Mouse (Mus musculus) Patski (cell line): ENCODE data around the gene Sdc1. TPM values are rescaled to one million over a fixed set of nuclear protein-coding genes. Genes with fewer than 3 reads are reported as not detected.

Source experiments
- ATAC-seq: fragments of 100-300 bp; one replicate; pipeline ENCODE4 v1.8.0; 2021
- CTCF ChIA-PET: fragments of 350-600 bp; sonication (Branson Sonifier 250); formaldehyde crosslinking; loops from one replicate; lab custom pipeline; 2022; ENCODE audit warnings: inconsistent platforms; lab: Charles Lee
- POLR2A ChIA-PET: fragments of 350-600 bp; sonication (Branson Sonifier 250); formaldehyde crosslinking; loops from one replicate; lab custom pipeline; 2022; ENCODE audit warnings: antibody characterized with exemption, inconsistent platforms; lab: Charles Lee
- DNase-seq: peaks from one replicate; pipeline ENCODE4 v3.0.0-alpha.2; 2011; ENCODE audit warnings: low read depth, low spot score
- H3K27me3 ChIP-seq: fragments of 371-371 bp; one replicate; pipeline ENCODE4 v1.5.1; 2021
- CTCF ChIP-seq: fragments of 100-300 bp; IDR thresholded peaks from one replicate; pipeline ENCODE4 v1.5.1; 2021
- in situ Hi-C: fragments of 300-500 bp; cut with MboI; formaldehyde crosslinking; loops from 3 replicates; pipeline ENCODE4 v1.11.1; 2018; ENCODE audit warnings: low pct_unique_long_range_greater_than_20kb, mixed read lengths
- polyA plus RNA-seq: library from polyadenylated mRNA; unstranded; gene quantifications from one replicate; pipeline ENCODE4 v1.2.3, GENCODE M21; 2021

Gene Sdc1
- polyA plus RNA-seq, 1 experiment from 2014 or later: 121 TPM

- POLR2A ChIA-PET: interaction anchor here (0.5 kb wide), 1 partner anchor 9 kb away, joined by 4 read pairs; no protein-coding TSS in a partner anchor
- peak; percentile 46 for ATAC-seq
- no peaks in the 10 kb centered on the region for H3K27me3 ChIP-seq
- CTCF ChIA-PET: interaction anchor here (1.1 to 2.3 kb wide), 2 partner anchors 239 to 270 kb away, joined by 3 to 7 read pairs; no protein-coding TSS in a partner anchor
- in situ Hi-C loops: loop anchor here (5.0 kb wide), 1 partner anchor 245 kb away; no protein-coding TSS in a partner anchor
- no peak for TF ChIP-seq CTCF
- DNase-seq: no peak
These were observed 8.5 kb upstream of the Sdc1 start for GRCm38 (mm10) chr12:8762667-8763066.

GRCm38 (mm10) chr12:8764221-8764930 is 6.7 kb upstream of the Sdc1 start:
- in situ Hi-C loops: loop anchor here (5.0 kb wide), 1 partner anchor 243 kb away; no protein-coding TSS in a partner anchor
- ChIA-PET CTCF (interaction anchor here (2.3 kb wide), 1 partner anchor 238 kb away, joined by 7 read pairs; no protein-coding TSS in a partner anchor), POLR2A (interaction anchor here (0.6 kb wide), 1 partner anchor 8 kb away, joined by 3 read pairs; no protein-coding TSS in a partner anchor)
- DNase-seq (no peak), ATAC-seq (no peak)
- no peaks in the 10 kb centered on the region for H3K27me3 ChIP-seq
- TF ChIP-seq CTCF: no peak

GRCm38 (mm10) chr12:8771844-8772380 is 789 bp downstream of the Sdc1 start:
- ChIA-PET POLR2A (interaction anchor here (0.6 to 1.8 kb wide), 7 partner anchors 8 to 107 kb away, joined by 3 to 4 read pairs (median 3); no protein-coding TSS in a partner anchor), CTCF (interaction anchor here (0.9 to 3.0 kb wide), 4 partner anchors 39 to 109 kb away, joined by 3 to 11 read pairs (median 4); no protein-coding TSS in a partner anchor)
- no peak for ATAC-seq
- H3K27me3 ChIP-seq: no peaks in the 10 kb centered on the region
- no peak for TF ChIP-seq CTCF
- no peak for DNase-seq
- in situ Hi-C loops: loop anchor here (5.0 kb wide), 2 partner anchors 35 to 115 kb away; no protein-coding TSS in a partner anchor

GRCm38 (mm10) chr12:8772451-8773143 is 1.5 kb downstream of the Sdc1 start:
- H3K27me3 ChIP-seq: no peaks in the 10 kb centered on the region
- TF ChIP-seq CTCF: no peak
- no peak for DNase-seq
- peak; percentile 30 for ATAC-seq
- ChIA-PET CTCF (interaction anchor here (0.9 to 3.0 kb wide), 2 partner anchors 41 to 109 kb away, joined by 3 to 11 read pairs; no protein-coding TSS in a partner anchor), POLR2A (interaction anchor here (0.6 to 1.2 kb wide), 3 partner anchors 9 to 106 kb away, joined by 3 read pairs; no protein-coding TSS in a partner anchor)
- in situ Hi-C loops: loop anchor here (5.0 kb wide), 2 partner anchors 35 to 115 kb away; no protein-coding TSS in a partner anchor

GRCm38 (mm10) chr12:8773336-8773735 is 2.2 kb downstream of the Sdc1 start:
- DNase-seq (no peak), ATAC-seq (no peak)
- no peak for TF ChIP-seq CTCF
- CTCF ChIA-PET: interaction anchor here (1.4 kb wide), 1 partner anchor 108 kb away, joined by 6 read pairs; no protein-coding TSS in a partner anchor
- in situ Hi-C loops: loop anchor here (5.0 kb wide), 2 partner anchors 34 to 114 kb away; no protein-coding TSS in a partner anchor
- POLR2A ChIA-PET: no interaction called here
- no peaks in the 10 kb centered on the region for H3K27me3 ChIP-seq

- in situ Hi-C loops: loop anchor here (5.0 kb wide), 2 partner anchors 33 to 113 kb away; no protein-coding TSS in a partner anchor
- ATAC-seq (no peak), DNase-seq (no peak)
- CTCF ChIA-PET: interaction anchor here (1.4 kb wide), 1 partner anchor 107 kb away, joined by 6 read pairs; no protein-coding TSS in a partner anchor
- H3K27me3 ChIP-seq: no peaks in the 10 kb centered on the region
- no peak for TF ChIP-seq CTCF
- POLR2A ChIA-PET: interaction anchor here (0.7 kb wide), 1 partner anchor 139 kb away, joined by 4 read pairs; no protein-coding TSS in a partner anchor
These were observed 3.1 kb downstream of the Sdc1 start for GRCm38 (mm10) chr12:8774183-8774582.

- H3K27me3 ChIP-seq: no peaks in the 10 kb centered on the region
- POLR2A ChIA-PET: no interaction called here
- in situ Hi-C loops: no loop called here
- no peak for DNase-seq
- TF ChIP-seq CTCF: no peak
- CTCF ChIA-PET: no interaction called here
- ATAC-seq: no peak
These were observed 5.1 kb downstream of the Sdc1 start for GRCm38 (mm10) chr12:8776206-8776605.

GRCm38 (mm10) chr12:8776741-8777140 is 5.6 kb downstream of the Sdc1 start:
- no peak for DNase-seq
- ChIA-PET POLR2A (no interaction called here), CTCF (no interaction called here)
- no peaks in the 10 kb centered on the region for H3K27me3 ChIP-seq
- in situ Hi-C loops: no loop called here
- ATAC-seq: no peak
- no peak for TF ChIP-seq CTCF

GRCm38 (mm10) chr12:8778106-8778505 is 7.0 kb downstream of the Sdc1 start:
- in situ Hi-C loops: no loop called here
- H3K27me3 ChIP-seq: no peaks in the 10 kb centered on the region
- CTCF ChIA-PET: no interaction called here
- POLR2A ChIA-PET: no interaction called here
- no peak for ATAC-seq
- DNase-seq: no peak
- no peak for TF ChIP-seq CTCF

GRCm38 (mm10) chr12:8779851-8780250 is 8.7 kb downstream of the Sdc1 start:
- ChIA-PET CTCF (no interaction called here), POLR2A (no interaction called here)
- ATAC-seq (no peak), DNase-seq (no peak)
- in situ Hi-C loops: no loop called here
- no peak for TF ChIP-seq CTCF
- no peaks in the 10 kb centered on the region for H3K27me3 ChIP-seq
